Mouse (Mus musculus) lung, postnatal 0 days (tissue): Measurements from ENCODE around the gene Mov10.

ENCODE experiments used
- CTCF ChIP-seq: IDR thresholded peaks from 2 replicates; pipeline ENCODE4 v1.5.1; 2016; ENCODE audit warnings: antibody characterized with exemption, mild to moderate bottlenecking
- EP300 ChIP-seq: IDR thresholded peaks from 2 replicates; pipeline ENCODE4 v1.6.1; 2016; ENCODE audit warnings: antibody characterized with exemption, mild to moderate bottlenecking, control low read depth

- no peak for TF ChIP-seq CTCF
- TF ChIP-seq EP300, result no peak
These were observed 28.2 kb upstream of the Mov10 start for GRCm38 (mm10) chr3:104846601-104847000.
